Mouse (Mus musculus): ENCODE measurements at regions not wholly inside any gene's neighbourhood (a gene's known extent, or its start where the extent isn't known, plus 50 kb on each side); places are given as distances from the start of the nearest gene placed in this dataset.

GRCm38 (mm10) chr15:60632789-60633456 lies 220.7 kb downstream of the Fam84b start:
- no peak for TF ChIP-seq CTCF (IDR thresholded peaks at IDR 0.05; ENCODE audit: low read depth)
- Histone ChIP-seq H3K36me3 (ENCODE audit: insufficient read depth) (no peaks in the 10 kb centered on the region), H3K27me3 (ENCODE audit: insufficient read depth, low read length) (no peaks in the 10 kb centered on the region), H3K4me1 (ENCODE audit: insufficient read depth) (no peaks in the 10 kb centered on the region), H3K4me2 (no peak overlapping the region), H3K9me3 (ENCODE audit: low read depth, low read length) (no peaks in the 10 kb centered on the region), H3K4me3 (ENCODE audit: low read depth, low read length) (no peak overlapping the region), H3K27ac (ENCODE audit: low read depth) (no peak overlapping the region), H3K9ac (no peak overlapping the region)
- DNase-seq = no peak
- WGBS = 67% methylated on average over 4 of the region's 4 CpGs
- ATAC-seq (ENCODE audit: insufficient read depth) = no peak

- no peak for DNase-seq
- Histone ChIP-seq H3K9ac (no peak overlapping the region), H3K4me3 (ENCODE audit: low read depth, low read length) (no peak overlapping the region), H3K27ac (ENCODE audit: low read depth) (no peak overlapping the region), H3K9me3 (ENCODE audit: low read depth, low read length) (no peaks in the 10 kb centered on the region), H3K4me2 (no peak overlapping the region), H3K27me3 (ENCODE audit: insufficient read depth, low read length) (no peaks in the 10 kb centered on the region), H3K4me1 (ENCODE audit: insufficient read depth) (no peaks in the 10 kb centered on the region), H3K36me3 (ENCODE audit: insufficient read depth) (no peaks in the 10 kb centered on the region)
- 67% methylated on average over 7 of the region's 7 CpGs for WGBS
- ATAC-seq (ENCODE audit: insufficient read depth) = no peak
- no peak for TF ChIP-seq CTCF (IDR thresholded peaks at IDR 0.05; ENCODE audit: low read depth)
These were observed 222.7 kb downstream of the Fam84b start for GRCm38 (mm10) chr15:60630756-60631402.

- Histone ChIP-seq H3K4me3 (ENCODE audit: low read depth, low read length) (no peak overlapping the region), H3K9ac (no peak overlapping the region), H3K4me1 (ENCODE audit: insufficient read depth) (no peaks in the 10 kb centered on the region), H3K27me3 (ENCODE audit: insufficient read depth, low read length) (no peaks in the 10 kb centered on the region), H3K27ac (ENCODE audit: low read depth) (no peak overlapping the region), H3K9me3 (ENCODE audit: low read depth, low read length) (no peaks in the 10 kb centered on the region), H3K4me2 (no peak overlapping the region), H3K36me3 (ENCODE audit: insufficient read depth) (no peaks in the 10 kb centered on the region)
- peak; percentile 16 for DNase-seq
- ATAC-seq (ENCODE audit: insufficient read depth) = peak; percentile 66; the same call in 1 of the 2 replicates
- no peak for TF ChIP-seq CTCF (IDR thresholded peaks at IDR 0.05; ENCODE audit: low read depth)
- WGBS = 45% methylated on average over 2 of the region's 2 CpGs
These were observed 234.8 kb downstream of the Fam84b start for GRCm38 (mm10) chr15:60618801-60619200.

- DNase-seq (peak; percentile 32), ATAC-seq (ENCODE audit: insufficient read depth) (no peak)
- H3K9ac ChIP-seq = no peak overlapping the region
- 31% methylated on average over 2 of the region's 2 CpGs for WGBS
- no peak overlapping the region for H3K27ac ChIP-seq (ENCODE audit: low read depth)
- H3K4me1 ChIP-seq (ENCODE audit: insufficient read depth) = no peaks in the 10 kb centered on the region
- no peaks in the 10 kb centered on the region for H3K36me3 ChIP-seq (ENCODE audit: insufficient read depth)
- H3K4me3 ChIP-seq (ENCODE audit: low read depth, low read length) = no peak overlapping the region
- no peaks in the 10 kb centered on the region for H3K27me3 ChIP-seq (ENCODE audit: insufficient read depth, low read length)
- TF ChIP-seq CTCF (IDR thresholded peaks at IDR 0.05; ENCODE audit: low read depth) = no peak
- no peak overlapping the region for H3K4me2 ChIP-seq
- H3K9me3 ChIP-seq (ENCODE audit: low read depth, low read length) = no peaks in the 10 kb centered on the region
These were observed 236.2 kb downstream of the Fam84b start for GRCm38 (mm10) chr15:60617371-60617770.

- no peak overlapping the region for H3K9ac ChIP-seq
- no peaks in the 10 kb centered on the region for H3K9me3 ChIP-seq (ENCODE audit: low read depth, low read length)
- H3K4me2 ChIP-seq = no peak overlapping the region
- H3K36me3 ChIP-seq (ENCODE audit: insufficient read depth) = no peaks in the 10 kb centered on the region
- no peaks in the 10 kb centered on the region for H3K27me3 ChIP-seq (ENCODE audit: insufficient read depth, low read length)
- TF ChIP-seq CTCF (IDR thresholded peaks at IDR 0.05; ENCODE audit: low read depth) = no peak
- no peak for DNase-seq
- ATAC-seq (ENCODE audit: insufficient read depth) = no peak
- no peak overlapping the region for H3K27ac ChIP-seq (ENCODE audit: low read depth)
- no peaks in the 10 kb centered on the region for H3K4me1 ChIP-seq (ENCODE audit: insufficient read depth)
- H3K4me3 ChIP-seq (ENCODE audit: low read depth, low read length) = no peak overlapping the region
These were observed 251.7 kb downstream of the Fam84b start for GRCm38 (mm10) chr15:60601885-60602284.

GRCm38 (mm10) chr15:60577084-60577483 lies 276.5 kb downstream of the Fam84b start:
- no peaks in the 10 kb centered on the region for H3K27me3 ChIP-seq (ENCODE audit: insufficient read depth, low read length)
- TF ChIP-seq CTCF (IDR thresholded peaks at IDR 0.05; ENCODE audit: low read depth) = no peak
- WGBS = 82% methylated on average over 5 of the region's 5 CpGs
- H3K9ac ChIP-seq = no peak overlapping the region
- H3K4me2 ChIP-seq = no peak overlapping the region
- H3K36me3 ChIP-seq (ENCODE audit: insufficient read depth) = no peaks in the 10 kb centered on the region
- no peak overlapping the region for H3K4me3 ChIP-seq (ENCODE audit: low read depth, low read length)
- ATAC-seq (ENCODE audit: insufficient read depth) (no peak), DNase-seq (no peak)
- H3K9me3 ChIP-seq (ENCODE audit: low read depth, low read length) = no peaks in the 10 kb centered on the region
- no peaks in the 10 kb centered on the region for H3K4me1 ChIP-seq (ENCODE audit: insufficient read depth)
- no peak overlapping the region for H3K27ac ChIP-seq (ENCODE audit: low read depth)

- TF ChIP-seq CTCF (IDR thresholded peaks at IDR 0.05; ENCODE audit: low read depth) = no peak
- WGBS = 86% methylated on average over 3 of the region's 3 CpGs
- H3K36me3 ChIP-seq (ENCODE audit: insufficient read depth) = no peaks in the 10 kb centered on the region
- DNase-seq (no peak), ATAC-seq (ENCODE audit: insufficient read depth) (no peak)
- H3K27me3 ChIP-seq (ENCODE audit: insufficient read depth, low read length) = no peaks in the 10 kb centered on the region
- H3K9me3 ChIP-seq (ENCODE audit: low read depth, low read length) = no peaks in the 10 kb centered on the region
- no peaks in the 10 kb centered on the region for H3K4me1 ChIP-seq (ENCODE audit: insufficient read depth)
- no peak overlapping the region for H3K9ac ChIP-seq
- no peak overlapping the region for H3K4me2 ChIP-seq
- H3K27ac ChIP-seq (ENCODE audit: low read depth) = no peak overlapping the region
- H3K4me3 ChIP-seq (ENCODE audit: low read depth, low read length) = no peak overlapping the region
These were observed 287.3 kb downstream of the Fam84b start for GRCm38 (mm10) chr15:60566267-60566666.

Data from lung, embryonic 14.5 days (tissue).